Mouse (Mus musculus) small intestine, adult 2 months (tissue): Measurements from ENCODE around the gene Ppan. TPM values are rescaled to one million over a fixed set of nuclear protein-coding genes. Genes with fewer than 3 reads are reported as not detected.

Source experiments
- H3K27ac ChIP-seq: fragments of 200-500 bp; 2 replicates; pipeline ENCODE4 v1.5.1; 2012; ENCODE audit warnings: low read depth, low read length, control low read depth, inconsistent platforms; ENCODE audit not compliant: insufficient read depth
- H3K27me3 ChIP-seq: fragments of 200-500 bp; 2 replicates; pipeline ENCODE4 v1.6.1; 2012; ENCODE audit warnings: mild to moderate bottlenecking, moderate library complexity, low read length, inconsistent platforms; ENCODE audit not compliant: control insufficient read depth, insufficient read depth
- H3K36me3 ChIP-seq: fragments of 200-500 bp; 2 replicates; pipeline ENCODE4 v1.6.1; 2012; ENCODE audit warnings: mild to moderate bottlenecking, low read length, control low read depth, inconsistent platforms; ENCODE audit not compliant: control insufficient read depth, insufficient read depth
- H3K4me1 ChIP-seq: fragments of 200-500 bp; 2 replicates; pipeline ENCODE4 v1.6.1; 2012; ENCODE audit warnings: low read length, inconsistent platforms, mixed read lengths; ENCODE audit not compliant: control insufficient read depth, insufficient read depth, insufficient read length
- H3K4me3 ChIP-seq: fragments of 200-500 bp; 2 replicates; pipeline ENCODE4 v1.5.1; 2012; ENCODE audit warnings: low read depth, mild to moderate bottlenecking, control low read depth, inconsistent platforms, low read length, moderate library complexity
- CTCF ChIP-seq: fragments of 200-500 bp; IDR thresholded peaks from 2 replicates; pipeline ENCODE4 v1.5.1; 2012; ENCODE audit warnings: low read depth, mild to moderate bottlenecking, control low read depth, inconsistent platforms, low read length, moderate library complexity, mixed read lengths; ENCODE audit not compliant: insufficient replicate concordance, insufficient read length; ENCODE audit errors: extremely low read depth
- POLR2A ChIP-seq: fragments of 200-500 bp; IDR thresholded peaks from 2 replicates; pipeline ENCODE4 v1.6.1; 2012; ENCODE audit warnings: low read depth, mild to moderate bottlenecking, control low read depth, inconsistent platforms, low read length, moderate library complexity
- WGBS: fragments of 180-500 bp; shearing (Covaris S2); methylation state at CpG from one replicate; pipeline ENCODE4 v1.1.7; 2018; 5-methylcytosine and 5-hydroxymethylcytosine counted together
- polyA plus RNA-seq: library from polyadenylated mRNA; depleted of rRNA; stranded (reverse); fragments of >200 nt; gene quantifications from 2 replicates; pipeline ENCODE4 v1.2.3, GENCODE M21; 2012

Gene Ppan
- polyA plus RNA-seq, 1 experiment = 42.2 TPM

DNA sequence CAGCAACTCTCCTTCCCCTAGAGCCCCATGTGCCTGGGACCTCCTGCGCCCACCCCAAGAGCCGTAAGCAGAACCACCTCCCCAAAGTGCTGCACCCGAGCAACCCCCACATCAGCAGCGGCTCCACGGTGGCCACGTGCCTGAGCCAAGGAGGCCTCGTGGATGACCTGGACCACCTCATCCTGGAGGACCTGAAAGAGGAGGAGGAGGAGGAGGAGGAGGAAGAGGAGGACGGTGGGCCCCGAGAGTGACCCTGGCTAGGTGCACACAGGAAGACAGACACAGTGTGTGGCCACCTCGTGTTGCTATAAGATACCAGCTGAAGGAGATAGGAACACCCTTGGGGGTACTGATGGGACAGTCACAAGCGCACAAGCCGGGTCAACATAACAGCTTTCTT lies 14.5 kb upstream of the Ppan start:
- WGBS = 91% methylated on average over 12 of the region's 12 CpGs
- no peak for TF ChIP-seq POLR2A
- TF ChIP-seq CTCF = no peak
- peaks cover 5% of the 10 kb centered on the region; the same call in 1 of the 2 replicates for H3K36me3 ChIP-seq
- H3K27me3 ChIP-seq = 0 out of 2 replicates have a peak, but pooled peaks cover 4% of the 10 kb centered on the region
- peaks cover 6% of the 10 kb centered on the region for H3K4me1 ChIP-seq
- H3K4me3 ChIP-seq = no peak overlapping the region
- no peak overlapping the region for H3K27ac ChIP-seq

DNA sequence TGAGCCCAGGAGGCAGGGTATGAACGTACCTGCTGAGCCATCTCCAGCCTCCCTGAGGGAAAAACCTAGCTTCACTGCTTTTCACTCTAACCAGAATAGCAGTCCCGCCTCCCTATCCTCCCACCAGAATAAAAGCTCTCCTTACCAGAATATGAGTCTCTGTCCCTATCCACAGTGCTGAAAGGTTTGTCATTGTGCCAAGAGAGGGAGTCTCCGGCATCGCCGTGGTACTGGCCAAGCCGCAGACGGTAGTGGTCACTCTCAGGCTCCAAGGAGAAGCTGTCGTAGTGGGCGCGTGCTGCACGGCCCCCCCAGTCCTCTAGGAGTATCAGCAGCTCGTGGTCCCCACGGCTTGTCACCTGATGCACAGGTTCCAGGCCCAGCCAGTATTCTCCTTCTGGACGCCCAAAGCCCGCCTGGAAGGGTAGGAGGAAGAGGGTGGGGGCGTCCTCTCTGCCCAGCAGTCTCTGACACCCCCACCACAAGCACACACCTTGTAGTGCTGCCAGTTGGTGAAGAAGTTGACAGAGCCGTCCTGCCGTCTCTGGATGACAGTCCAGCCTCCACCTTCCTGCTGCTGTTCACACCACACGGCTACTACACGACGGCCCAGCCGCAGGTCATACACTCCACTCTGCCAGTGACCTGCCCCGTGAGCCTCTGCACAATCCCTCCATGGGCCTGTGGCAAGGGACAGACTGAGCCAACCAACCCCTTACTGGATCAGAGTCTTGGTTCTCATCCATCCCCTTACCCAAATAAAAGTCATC lies 12.8 kb upstream of the Ppan start:
- H3K27ac ChIP-seq = no peak overlapping the region
- no peak overlapping the region for H3K4me3 ChIP-seq
- no peaks in the 10 kb centered on the region for H3K27me3 ChIP-seq
- no peaks in the 10 kb centered on the region; the same call in 1 of the 2 replicates for H3K4me1 ChIP-seq
- TF ChIP-seq POLR2A (no peak), CTCF (no peak)
- peaks cover 4% of the 10 kb centered on the region; the same call in 1 of the 2 replicates for H3K36me3 ChIP-seq
- 77% methylated on average over 23 of the region's 23 CpGs for WGBS

DNA sequence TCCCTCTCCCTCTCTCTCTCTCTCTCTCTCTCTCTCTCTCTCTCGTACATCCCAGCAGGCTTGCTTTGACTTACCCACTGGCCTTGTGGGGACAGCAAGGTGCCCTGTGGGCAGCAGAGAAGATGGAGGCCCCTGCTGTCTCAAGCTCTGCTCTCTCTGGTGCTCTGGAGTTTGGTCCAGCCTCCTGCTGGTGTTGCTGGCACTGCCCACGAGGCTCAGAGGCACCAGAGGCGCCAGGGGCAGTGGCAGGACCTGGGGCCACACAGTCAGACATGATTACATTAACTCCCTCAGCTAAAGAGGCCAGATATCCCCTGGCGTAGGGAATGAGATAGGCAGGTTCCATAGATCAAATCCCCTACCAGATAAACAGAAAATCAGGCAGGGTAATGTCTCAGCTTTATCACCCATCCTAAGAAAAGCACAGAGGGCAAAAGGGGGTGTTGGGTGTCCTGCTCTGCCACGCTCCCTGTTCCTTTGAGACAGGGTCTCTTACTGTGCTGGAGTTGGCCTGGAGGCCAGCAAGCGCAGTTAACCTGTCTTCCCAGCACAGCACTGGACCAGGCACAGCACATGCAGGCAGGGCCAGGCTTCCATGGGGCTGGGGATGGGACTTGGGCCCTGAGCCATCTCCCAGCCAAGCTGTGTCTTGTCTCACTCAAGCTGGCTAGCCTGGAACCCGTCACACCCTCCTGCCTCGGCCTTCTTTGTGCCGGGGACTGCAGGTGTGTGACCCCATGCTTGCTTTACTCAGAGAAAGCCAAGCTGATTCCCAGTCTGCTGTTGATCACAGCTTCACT lies 11.5 kb upstream of the Ppan start:
- H3K4me3 ChIP-seq = no peak overlapping the region
- H3K36me3 ChIP-seq = peaks cover 1% of the 10 kb centered on the region; the same call in 1 of the 2 replicates
- TF ChIP-seq POLR2A (no peak), CTCF (no peak)
- no peaks in the 10 kb centered on the region for H3K27me3 ChIP-seq
- H3K27ac ChIP-seq = no peak overlapping the region
- 70% methylated on average over 9 of the region's 9 CpGs for WGBS
- no peaks in the 10 kb centered on the region; the same call in 1 of the 2 replicates for H3K4me1 ChIP-seq

DNA sequence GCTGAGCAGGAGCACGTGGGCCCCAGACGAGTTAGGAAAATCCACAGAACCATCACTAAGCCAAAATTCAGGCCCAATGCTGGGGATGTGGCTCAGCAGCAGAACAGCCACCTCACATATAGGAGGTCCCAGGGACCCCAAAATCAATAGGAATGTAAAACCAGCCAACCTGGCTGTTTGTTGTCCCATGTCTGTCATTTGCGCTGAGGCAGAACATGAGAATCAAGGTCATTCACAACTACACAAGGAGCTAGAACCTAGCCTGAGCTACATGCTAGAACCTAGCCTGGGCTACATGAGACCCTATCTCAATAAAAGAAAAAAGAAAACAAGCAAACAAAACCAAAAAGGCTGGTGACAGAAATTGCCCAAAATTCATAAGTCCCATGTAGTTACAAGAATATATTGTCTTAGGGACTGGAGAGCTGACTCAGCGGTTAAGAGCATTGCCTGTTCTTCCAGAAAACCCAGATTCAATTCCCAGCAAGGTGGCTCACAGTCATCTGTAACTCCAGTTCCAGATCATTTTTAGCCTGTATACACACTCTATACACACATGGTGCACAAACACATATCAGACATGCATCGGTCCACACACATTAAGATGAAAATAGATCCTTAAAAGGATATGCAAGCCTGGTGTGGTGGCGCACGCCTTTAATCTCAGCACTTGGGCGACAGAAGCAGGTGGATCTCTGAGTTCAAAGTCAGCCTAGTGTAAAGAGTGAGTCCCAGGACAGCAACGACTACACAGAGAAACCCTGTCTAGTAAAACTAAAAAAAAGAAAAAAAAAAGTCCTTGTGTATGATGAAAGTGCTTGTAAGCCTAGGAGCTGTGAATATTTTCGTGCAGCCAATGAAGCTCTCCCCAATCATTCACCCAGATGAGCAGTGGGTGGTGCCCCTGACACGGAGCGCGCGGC lies 10.6 kb upstream of the Ppan start:
- H3K4me1 ChIP-seq = no peaks in the 10 kb centered on the region; the same call in 1 of the 2 replicates
- H3K27ac ChIP-seq = peak overlapping the region; percentile 12; the same call in 1 of the 2 replicates
- peak overlapping the region; percentile 67 for H3K4me3 ChIP-seq
- H3K36me3 ChIP-seq = peaks cover 1% of the 10 kb centered on the region; the same call in 1 of the 2 replicates
- TF ChIP-seq POLR2A (no peak), CTCF (no peak)
- H3K27me3 ChIP-seq = no peaks in the 10 kb centered on the region
- 32% methylated on average over 14 of the region's 14 CpGs for WGBS

DNA sequence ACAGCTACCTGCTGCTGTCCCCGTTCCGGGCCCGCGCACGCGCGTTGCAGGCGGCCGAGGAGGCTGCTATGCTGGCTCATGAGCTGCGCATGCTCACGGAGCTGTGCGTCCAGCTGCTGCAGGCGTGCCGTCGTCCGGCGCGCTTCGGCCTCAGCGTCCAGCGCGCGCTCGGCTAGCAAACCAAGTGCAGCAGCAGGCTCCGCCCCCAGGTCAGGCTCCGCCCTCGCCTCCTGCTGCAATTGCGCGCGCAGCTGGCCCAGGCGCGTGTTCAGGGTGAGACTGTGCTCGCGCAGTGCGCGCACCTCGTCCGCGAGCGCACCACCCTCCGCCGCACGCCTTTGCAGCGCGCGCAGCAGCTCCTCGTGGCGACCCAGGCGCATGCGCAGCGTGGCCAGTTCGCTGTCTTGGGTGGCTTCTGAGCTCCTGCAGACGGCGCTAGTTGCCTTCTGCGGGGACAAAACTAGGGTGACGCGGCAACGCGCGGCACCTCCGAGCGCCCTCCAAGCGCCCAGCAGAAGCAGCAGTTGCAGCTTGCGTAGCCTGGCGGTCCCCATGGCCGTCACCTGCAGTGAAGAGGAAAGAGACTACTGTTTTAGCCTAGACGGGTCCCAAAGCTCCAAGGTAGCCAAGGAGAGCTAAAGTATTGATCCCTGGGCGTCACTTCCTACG lies 9.8 kb upstream of the Ppan start:
- no peaks in the 10 kb centered on the region for H3K27me3 ChIP-seq
- H3K4me1 ChIP-seq = no peaks in the 10 kb centered on the region; the same call in 1 of the 2 replicates
- H3K4me3 ChIP-seq = peak overlapping the region; percentile 67
- TF ChIP-seq CTCF = peak; percentile 59; the same call in 1 of the 2 replicates
- peak; percentile 87 for TF ChIP-seq POLR2A
- under 1% methylated on average over 69 of the region's 69 CpGs for WGBS
- peaks cover 1% of the 10 kb centered on the region; the same call in 1 of the 2 replicates for H3K36me3 ChIP-seq
- H3K27ac ChIP-seq = peak overlapping the region; percentile 90

DNA sequence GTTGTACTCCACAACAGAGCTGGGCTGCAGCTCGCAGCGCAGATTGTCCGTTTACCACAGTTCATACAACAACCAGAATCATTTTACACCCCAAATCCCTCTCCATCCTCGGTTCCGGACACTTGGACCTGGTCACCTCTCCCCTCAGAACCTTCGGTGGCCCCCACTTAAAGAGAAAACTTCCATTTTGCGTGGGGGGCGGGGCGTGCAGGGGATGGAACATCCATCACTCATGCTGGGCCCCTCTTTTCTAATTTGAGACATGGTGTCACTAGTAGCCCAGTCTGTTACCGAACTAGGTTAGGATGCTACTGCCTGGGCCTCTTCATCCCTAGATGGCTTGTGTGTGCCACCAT lies 9.3 kb upstream of the Ppan start:
- H3K4me3 ChIP-seq = peak overlapping the region; percentile 67
- 16% methylated on average over 10 of the region's 10 CpGs for WGBS
- TF ChIP-seq CTCF (no peak), POLR2A (no peak)
- H3K4me1 ChIP-seq = no peaks in the 10 kb centered on the region; the same call in 1 of the 2 replicates
- no peaks in the 10 kb centered on the region for H3K36me3 ChIP-seq
- no peaks in the 10 kb centered on the region for H3K27me3 ChIP-seq
- peak overlapping the region; percentile 90 for H3K27ac ChIP-seq
